Mouse (Mus musculus) granulocyte monocyte progenitor cell, adult 5-6 weeks (primary cell): ENCODE measurements at regions not wholly inside any gene's neighbourhood (a gene's known extent, or its start where the extent isn't known, plus 50 kb on each side); places are given as distances from the start of the nearest gene placed in this dataset.
A peak's percentile ranks its signal among the peaks of the same experiment; 100 is the strongest.

Experiments
- ATAC-seq: replicated peaks from 2 replicates; pipeline ENCODE4 v1.8.0; 2016; ENCODE audit warnings: mild to moderate bottlenecking, moderate TSS enrichment, inconsistent platforms; ENCODE audit not compliant: poor library complexity, severe bottlenecking

GRCm38 (mm10) chr17:43209727-43210126, 60.4 kb upstream of the Adgrf1 start:
- peak; percentile 10; the same call in 1 of the 2 replicates for ATAC-seq

- ATAC-seq, result peak; percentile 83
Observed at GRCm38 (mm10) chr17:43214038-43214437, 56.1 kb upstream of the Adgrf1 start.

GRCm38 (mm10) chr17:43219636-43220035, 50.5 kb upstream of the Adgrf1 start:
- no peak for ATAC-seq
